Mouse (Mus musculus) kidney, postnatal 36 days (tissue): ENCODE measurements at regions not wholly inside any gene's neighbourhood (a gene's known extent, or its start where the extent isn't known, plus 50 kb on each side); places are given as distances from the start of the nearest gene placed in this dataset.

Experiments used
- DNase-seq, 2 experiments: peaks; one replicate each; pipeline ENCODE4 v3.0.0; 2021 to 2022; ENCODE audit warnings: mixed read lengths in 2 of 2

DNA sequence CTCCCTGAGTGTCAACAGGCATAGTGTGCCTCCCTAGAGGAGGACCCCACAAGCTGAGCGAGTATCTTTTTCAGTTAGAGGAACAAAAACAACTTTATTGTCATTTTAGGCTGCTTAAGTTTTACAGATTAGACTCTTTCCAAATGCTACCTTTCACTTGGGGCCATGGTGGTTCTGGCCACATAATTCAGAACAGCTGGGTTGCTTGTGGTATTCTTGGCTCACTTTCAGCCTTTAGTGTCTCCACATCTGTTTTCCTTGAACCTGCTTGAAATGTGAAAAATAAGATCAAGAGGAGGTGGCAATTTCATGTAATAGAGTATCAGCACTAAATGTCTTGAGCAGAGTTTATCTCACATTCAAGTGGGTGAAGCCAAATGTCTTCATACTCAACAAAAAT is 402.7 kb upstream of the Ptger4 start:
- DNase-seq: no peak

DNA sequence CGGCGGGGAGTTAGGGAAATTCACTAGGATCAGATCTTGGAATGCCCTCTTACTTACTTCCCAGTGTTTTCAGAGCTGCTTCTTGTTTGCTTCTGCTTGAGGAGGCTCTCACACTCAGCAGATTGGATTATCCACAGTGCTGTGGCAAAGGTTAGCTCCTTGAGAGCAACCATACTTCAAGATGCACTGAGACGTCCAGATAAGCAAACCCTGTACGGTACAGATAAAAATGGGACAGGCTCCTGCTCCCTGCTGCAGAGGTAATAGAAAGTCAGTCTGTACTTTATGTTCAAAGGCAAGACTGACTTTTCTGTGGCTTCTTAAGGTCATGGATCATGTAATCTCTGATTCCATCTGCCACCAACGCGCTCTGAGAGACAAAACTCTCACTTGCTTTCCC is 414.8 kb upstream of the Ptger4 start:
- no peak for DNase-seq

DNA sequence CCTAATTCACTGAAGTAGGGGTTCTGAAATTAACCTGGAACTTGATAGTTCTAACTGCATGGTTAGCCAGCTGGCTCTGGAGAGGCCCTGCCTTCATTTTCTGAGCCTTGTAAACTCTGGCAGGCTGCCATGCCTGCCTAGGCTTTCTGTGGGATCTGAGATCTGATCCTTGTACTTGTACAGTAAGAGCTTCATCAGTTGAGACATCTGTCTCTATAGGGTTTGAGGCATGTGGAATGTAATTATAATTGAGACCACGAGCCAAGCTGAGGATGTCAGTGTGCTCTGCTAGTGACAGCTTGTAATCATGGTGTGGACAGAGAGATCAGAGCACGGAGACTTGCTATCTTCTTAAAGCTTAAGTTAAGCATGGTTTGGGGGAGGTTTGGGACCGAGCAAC is 416.8 kb upstream of the Ptger4 start:
- DNase-seq: peak; percentile 4 to 34

DNA sequence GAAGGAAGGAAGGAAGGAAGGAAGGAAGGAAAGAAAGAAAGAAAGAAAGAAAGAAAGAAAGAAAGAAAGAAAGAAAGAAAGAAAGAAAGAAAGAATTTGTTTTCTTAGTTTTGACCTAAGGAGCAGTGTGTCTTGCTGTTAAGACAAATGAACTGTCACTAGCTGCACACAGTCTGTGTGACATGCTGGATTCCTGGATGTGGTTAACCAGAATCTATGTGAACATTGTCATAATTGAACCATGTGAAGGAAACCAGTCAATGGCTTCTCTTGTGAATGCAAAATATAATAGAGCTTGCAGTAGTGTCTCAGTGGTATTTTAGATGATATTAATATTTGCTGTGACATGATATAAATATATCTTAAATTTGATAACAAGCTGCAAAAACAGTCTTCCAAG is 427.8 kb upstream of the Ptger4 start:
- DNase-seq: no peak

DNA sequence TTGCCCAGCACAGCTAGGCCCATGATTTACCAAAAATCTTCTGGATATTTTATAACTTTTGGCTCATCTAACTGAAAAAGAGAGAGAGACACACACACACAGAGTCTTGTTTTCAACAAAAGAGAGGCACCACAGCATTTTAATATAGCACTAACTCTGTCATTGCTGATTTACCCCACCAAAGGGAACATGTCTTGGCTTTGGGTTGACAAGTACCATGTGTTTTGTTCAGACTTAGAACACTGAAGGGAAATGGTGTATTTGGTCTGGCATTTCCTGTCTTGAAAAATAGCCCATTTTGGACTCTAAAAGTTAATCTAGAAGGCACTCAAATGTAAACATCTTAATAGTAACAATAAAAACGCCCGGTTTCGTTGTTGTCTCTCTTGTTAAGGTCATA is 432.7 kb upstream of the Ptger4 start:
- DNase-seq: peak in 1 of 2 experiments; percentile 7

DNA sequence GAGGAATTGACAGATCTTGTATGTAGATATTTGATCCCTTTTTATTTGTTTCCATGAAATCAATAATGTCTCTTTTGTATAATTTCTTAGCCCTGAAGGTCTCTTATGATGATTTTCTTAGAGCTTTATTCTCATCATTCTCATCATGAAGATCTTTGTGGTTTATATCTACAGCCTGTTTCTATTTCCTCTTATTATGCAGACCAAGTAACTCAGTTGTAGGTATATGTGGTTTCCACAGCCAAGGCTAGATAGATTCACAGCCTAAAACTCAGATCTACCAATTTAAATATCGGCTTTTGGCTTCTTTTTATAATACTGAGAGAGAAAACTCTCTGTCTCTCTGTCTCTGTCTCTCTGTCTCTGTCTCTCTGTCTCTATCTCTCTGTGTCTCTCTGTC is 449.8 kb upstream of the Ptger4 start:
- DNase-seq: no peak

DNA sequence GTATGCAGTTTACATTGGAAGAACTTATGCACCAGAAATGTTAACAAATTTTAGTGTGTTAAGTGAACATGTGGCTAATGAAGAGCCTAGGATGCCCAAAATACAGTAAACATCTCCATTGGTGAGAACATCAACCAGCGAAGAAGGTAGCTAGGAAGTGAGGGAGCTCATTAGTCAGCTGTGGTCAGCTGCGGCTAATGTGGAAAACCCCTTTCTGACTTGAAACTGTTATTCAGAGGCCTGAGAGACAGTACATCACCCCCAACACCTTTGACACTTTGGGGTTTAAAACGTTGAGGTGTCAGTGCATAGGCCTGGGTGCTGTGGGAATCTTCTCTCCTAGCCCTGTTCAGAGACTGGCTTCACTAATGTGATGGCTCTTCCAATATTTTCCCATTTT is 451.0 kb upstream of the Ptger4 start:
- DNase-seq: no peak

DNA sequence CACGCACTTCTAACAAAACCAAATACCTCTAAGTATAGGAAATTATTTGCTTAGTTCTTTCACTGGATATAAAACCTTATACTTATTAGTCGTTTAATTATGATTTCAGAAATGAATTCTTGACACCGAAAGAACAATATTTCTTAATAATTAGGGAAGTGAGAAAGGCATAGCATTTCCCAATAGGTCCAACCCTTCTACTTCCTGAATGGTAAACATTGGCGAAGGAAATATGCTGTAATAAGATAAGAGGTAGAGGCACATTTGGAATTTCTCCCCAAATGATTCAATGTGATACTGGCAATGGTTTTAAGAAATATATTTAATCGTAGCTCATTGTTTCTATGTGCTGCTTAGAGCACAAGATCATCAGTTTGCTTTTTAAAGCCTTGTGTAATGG is 464.5 kb upstream of the Ptger4 start:
- no peak for DNase-seq

DNA sequence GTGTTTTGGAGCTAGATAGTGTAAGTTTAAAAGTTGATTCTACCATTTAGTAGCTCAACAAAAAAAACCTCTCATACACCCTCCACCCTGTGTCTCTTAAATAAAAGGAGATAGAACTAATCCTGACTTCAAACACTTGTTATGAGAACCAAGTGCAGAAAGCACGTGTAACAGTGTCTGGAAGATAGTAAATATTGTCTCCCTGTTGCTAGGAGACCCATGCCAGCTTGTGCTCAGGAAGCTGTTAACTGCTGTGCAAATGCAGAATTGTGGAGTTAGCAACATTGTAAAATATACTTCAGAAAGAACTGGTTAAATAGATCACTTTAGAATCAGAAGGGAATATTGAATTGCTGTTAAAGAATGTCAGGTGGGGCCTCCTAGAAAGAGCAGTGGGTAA is 496.7 kb upstream of the Ptger4 start:
- DNase-seq: no peak

DNA sequence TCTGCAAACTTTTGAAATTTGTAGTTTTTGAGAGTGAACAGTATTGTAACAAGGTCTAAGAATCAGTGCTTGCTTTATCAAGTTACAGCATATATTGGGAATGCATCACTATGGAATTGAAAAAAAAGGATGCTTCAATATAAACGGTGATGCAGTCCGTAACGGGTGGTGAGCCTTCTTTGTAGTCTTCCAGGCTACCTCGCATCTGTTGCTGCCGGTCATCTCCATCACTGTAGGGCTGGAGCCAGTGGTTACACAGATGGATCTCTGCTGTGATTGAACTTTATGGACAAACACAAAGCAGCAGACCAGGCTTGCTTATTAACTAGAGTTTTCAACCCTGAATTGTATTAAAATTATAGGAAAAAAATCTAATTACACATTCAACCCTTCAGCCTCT is 499.9 kb upstream of the Ptger4 start:
- DNase-seq: no peak

DNA sequence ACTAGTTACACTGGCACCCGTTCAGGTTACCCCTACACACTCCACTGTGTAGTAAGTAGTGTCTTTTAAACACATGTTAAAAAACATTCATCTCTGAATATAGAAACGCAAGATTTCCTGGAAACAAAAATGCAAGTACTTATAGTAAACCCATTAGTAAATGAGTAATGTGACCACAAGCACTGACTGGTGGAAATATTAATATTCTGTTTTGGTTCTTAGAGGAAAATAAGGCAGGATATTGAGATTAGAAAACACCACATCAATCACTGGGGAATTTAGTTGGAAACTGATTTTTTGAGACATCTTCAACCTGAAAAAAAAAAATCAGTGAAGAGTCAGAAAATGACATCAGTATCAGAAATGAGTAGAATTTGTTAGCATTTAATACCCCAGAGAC is 514.7 kb upstream of the Ptger4 start:
- no peak for DNase-seq

DNA sequence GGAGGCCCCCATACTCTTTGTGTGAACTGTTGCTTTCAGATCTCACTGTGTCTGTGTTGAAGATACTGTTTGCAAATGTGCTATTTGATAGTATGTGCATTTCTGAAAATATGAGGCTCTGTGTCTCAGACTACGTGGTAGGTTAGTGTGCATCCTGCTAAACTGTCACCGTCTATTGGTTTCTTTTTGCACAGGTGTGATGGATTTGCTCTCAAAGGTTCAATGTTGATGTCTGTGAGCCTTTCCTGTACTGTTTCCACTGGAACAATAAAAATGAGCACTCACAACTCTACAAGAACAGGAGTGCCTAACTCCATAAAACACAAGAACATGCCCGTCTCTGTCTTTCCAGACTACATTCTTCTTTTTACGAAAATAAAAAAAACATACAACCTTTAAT is 518.2 kb upstream of the Ptger4 start:
- DNase-seq: no peak

DNA sequence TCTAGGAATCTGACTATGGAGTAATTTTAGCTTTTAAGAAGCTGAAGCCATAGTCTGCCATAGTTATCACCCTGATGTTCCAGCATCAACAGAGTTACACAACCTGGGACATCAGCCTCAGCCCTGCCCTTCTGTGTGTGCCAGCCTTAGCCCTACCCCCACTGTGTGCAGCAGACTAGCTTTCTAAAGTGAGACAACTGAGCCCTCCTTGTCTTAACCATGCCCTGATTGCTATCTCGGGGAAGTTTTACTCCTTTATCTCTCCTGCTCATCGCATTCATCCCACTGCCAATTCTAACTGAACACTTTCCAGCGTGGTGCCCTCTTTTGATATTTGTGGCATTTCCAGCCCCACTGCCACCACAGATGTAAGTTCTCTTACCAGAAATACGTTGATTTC is 522.5 kb upstream of the Dab2 start:
- DNase-seq: no peak

DNA sequence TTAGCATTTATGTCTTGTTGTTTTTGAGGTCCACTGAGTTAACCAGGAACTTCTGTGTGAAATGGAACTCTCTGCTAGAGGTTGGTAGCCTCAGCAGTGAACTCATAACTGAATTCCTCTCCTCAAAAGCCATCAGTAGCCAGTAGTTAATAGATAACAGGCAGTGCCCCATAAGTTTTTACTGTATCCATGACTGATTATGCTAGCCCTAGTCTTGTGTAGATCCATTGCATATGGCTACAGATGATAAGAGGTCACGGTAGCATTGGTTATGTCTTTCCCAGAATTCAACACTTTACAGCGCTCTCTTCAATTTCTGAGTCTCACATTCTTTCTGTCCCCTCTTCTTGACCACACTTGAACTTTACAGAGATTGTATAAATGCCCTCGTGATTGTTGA is 499.7 kb upstream of the Dab2 start:
- DNase-seq: no peak

DNA sequence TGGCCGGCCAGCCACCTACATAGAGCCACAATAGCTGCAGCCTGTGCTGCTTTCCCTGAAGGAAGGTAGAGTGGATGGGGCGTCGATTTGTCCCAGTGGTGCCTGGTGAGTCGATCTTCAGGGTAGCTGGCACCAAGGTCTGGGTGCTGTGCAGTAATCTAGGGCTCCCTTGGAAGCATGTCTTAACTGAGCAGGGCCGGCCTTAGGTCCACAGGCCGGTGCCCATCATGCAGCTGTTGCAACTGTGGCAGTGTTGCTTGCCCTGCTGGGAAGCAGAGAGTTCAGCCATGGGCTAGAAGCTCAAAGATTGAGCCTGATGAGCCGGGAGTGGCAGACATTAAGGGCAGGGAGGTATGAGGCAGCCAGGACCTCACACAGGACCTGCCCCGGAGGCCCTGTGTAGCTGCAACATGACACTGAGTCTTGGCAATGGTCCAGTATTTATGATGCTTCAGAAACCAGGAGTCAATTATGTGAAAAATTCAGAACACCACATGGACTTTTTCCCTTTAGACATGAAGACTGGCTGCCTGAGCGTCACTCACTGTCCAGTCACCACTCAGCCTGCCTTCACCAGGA is 488.3 kb upstream of the Dab2 start:
- no peak for DNase-seq

DNA sequence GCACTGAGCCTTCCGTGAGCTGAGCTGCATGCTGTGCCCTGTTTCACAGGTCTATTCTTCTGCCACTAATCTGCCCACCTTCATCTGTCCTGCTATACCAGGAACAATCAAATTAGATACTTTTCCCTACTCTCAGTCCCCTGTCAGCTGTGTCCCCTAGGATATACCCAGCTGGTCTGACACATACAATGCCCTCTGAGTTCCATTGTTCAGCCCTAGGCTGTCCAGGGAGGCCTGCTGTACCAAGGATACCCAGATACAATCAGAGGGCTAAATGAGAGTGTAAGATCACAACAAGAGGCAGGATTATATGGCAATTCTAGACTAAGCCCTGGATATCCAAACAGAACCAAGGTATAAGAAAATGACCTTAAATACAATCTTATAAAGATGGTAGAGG is 487.6 kb upstream of the Dab2 start:
- DNase-seq: no peak

DNA sequence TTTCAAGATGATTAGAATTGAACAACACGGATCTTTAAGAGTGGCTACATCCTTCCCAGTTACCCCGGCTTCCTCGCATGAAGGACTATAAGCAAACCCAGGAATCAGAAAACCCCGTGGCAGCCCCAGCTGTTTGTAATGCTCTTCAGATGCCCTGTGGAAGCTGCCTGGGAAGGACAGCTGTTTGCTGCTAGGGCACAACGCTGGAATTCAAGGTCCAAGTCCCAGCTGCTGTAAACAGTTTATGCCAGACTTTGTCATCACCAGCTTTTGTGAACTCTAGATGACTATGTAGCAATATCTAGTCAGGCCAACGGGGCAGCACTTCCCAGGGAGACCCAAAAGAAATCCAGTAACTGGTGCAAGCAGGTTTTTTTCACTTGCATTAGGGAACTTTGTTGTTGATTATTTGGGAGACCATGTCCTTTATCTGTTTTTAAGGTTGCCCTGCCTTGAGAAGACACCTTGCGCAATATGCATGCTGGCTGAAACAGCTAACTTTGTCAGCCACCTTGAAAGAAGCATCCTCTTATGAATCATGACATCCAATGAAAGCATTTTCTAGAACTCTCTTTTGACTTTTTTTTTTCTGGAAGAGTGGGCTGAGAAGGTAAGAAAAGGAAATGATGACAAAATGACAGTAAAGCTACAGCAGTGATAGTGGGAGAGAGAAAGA is 481.5 kb upstream of the Dab2 start:
- DNase-seq: no peak

DNA sequence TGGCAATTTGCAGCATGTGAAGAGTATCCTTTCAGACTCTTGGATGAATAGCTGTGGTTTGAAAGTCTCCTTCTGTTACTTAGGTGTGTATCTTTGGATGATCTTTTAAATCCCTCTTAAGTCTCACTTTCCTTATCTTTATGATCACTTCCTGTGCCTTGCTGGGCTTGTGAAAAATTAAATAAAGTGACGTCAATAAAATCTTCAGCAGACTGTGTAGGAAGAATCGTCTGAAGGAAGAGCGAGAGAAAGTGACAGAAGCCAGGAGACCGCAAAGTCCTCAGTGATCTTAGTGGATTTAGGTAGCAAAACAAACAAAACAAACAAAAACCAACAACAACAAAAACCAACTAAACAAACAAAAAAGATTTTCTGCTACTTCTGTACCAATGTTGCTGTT is 459.6 kb upstream of the Dab2 start:
- no peak for DNase-seq

DNA sequence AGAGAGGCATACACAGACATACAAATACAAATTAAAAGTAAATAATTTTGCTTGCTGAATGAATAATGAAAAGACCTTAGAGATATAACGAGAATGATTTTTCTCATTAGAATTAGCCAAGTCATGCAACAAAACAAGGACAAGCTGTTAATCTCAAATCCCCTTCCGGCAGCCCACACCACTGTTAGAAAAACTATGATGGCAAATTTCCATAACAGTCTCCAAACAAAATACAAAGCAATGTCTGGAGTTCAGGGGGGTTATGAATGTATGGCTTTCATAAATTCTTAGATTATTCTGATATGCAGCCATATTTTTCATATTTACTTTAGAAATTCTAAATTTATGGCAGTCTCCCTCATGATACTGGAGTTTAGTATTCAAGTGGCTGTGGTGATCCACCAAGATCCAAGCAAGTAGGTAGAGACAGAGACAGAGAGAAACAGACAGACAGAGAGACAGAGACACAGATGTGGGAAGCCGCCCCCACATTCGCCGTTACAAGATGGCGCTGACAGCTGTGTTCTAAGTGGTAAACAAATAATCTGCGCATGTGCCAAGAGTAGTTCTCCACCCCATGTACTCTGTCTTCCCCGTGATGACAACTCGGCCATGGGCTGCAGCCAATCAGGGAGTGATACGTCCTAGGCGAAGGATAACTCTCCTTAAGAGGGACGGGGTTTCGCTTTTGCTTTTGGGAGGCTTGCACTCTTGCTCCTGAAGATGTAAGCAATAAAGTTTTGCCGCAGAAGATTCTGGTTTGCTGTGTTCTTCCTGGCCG is 458.0 kb upstream of the Dab2 start:
- peak in 1 of 2 experiments; percentile 4 for DNase-seq

DNA sequence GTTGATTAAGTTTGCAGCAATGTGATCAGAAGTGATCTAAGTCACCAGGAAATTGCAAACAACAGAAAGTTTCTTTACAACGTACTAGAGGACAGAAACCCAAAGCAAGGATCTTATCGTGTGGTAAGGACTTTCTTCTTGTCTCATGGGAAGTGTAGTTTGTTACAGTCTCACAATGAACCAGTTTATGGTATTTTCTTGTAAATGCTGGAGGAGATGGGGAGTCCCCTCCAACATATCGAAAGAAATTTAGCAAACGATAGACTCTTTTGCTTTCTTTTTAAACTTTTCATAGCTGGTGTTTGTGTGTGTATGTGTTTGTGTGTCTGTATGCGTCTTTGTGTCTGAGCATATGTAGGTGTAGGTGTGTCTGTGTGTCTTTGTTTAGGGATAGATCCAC is 453.0 kb upstream of the Dab2 start:
- no peak for DNase-seq

DNA sequence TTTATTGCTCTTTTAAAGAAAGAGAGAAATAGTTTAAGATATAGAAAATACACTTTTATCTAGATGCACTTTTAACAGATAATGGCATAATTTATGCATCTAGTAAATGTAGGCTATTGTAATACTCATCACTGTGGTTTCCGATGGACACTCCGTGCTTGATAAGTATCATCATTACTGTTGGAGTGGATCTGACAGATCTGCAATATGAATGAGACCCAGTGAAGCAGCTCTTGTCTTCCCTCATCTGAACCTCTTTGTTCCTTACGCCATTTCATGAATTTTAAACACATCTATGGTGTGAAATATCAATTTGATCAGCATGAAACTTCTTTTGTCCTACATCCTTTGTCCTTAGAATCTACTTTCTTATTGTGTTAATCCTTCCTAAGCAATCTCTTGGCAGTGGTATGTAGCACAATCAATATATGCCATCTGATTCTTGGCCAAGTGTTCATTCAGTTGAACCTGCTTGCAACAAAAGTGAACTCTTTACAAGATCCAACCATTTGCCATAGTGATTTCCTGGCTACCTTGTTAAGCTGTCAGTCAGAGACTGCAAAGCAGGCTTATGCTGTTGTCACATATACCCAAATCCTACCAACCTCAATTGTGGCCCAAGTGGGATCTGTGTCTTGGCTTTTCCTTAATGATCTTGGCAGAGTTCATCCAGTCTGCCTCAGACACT is 452.0 kb upstream of the Dab2 start:
- DNase-seq: no peak

DNA sequence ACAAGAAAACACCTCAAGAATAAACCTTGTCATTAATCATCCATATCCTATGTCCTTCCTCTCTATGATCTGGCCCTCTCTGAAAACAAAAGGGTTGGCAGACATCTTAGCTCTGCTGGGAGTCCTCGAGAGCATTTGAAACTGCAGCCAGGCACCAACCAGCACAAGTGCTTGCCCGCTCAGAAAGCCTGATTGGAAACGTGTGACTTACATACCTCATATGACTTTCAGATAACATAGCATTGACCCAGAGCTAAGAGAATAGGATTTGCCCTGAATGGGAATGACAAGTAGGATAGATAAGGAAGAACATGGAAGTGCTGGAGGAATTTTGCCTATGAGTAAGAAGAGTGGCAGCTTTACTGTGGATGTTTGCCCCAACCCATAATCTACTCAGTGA is 447.1 kb upstream of the Dab2 start:
- DNase-seq: no peak

DNA sequence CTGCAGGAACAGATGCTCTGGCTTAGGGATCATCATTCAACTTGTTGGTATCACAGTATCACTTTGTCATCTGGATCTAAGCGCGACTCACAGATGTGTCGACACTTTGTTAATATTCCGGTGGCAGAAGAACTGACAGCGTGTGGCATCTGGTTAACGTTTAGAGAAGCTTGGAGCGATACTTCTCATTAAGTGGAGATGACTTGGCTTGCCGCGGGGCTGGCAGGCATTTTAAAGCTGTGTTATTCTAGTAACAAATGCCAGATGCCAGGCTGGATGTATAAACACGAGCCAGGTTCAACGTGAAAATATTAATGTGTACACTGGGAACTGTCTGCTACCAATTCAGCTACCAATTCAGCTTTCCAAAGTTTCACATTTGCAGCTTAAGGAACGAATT is 430.3 kb upstream of the Dab2 start:
- no peak for DNase-seq

DNA sequence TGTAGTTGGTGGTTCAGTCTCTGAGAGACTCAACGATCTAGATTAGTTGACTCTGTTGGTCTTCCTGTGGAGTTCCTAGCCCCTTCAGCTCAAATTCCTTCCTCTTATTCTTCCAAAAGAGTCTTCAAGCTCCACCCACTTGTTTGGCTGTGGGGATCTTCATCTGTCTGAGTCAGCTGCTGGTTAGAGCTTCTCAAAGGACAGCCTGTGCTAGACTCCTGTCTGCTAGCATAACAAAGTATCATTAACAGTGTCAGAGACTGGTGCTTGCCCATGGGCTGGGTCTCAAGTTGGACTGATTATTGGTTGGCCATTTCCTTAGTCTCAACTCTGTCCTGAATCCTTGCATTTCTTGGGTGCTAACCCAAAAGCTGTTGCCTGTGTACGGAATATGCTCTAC is 429.7 kb upstream of the Dab2 start:
- DNase-seq: no peak
